In genomic region chr11:20923115-20923514, GRCm38 (mm10) we compare ENCODE assay signal across 16 mouse cellular contexts.
DNase-seq lines count a peak whose midpoint lies in the region; ATAC-seq and TF ChIP-seq lines count a peak whose summit lies in the region.
"Had no signal": no experiment of that assay in that cellular context is flagged by ENCODE, and none has a peak within 500 bp of the region (broad histone marks: within the 10 kb centered on the region; RNA-seq: fewer than 3 reads in every experiment).

No protein-coding gene starts in this region.

- 41% methylated on average over 6 of the region's 6 CpGs for WGBS in embryonic facial prominence, embryonic 12.5 days
- 29% methylated on average over 6 of the region's 6 CpGs for WGBS in hindbrain, embryonic 10.5 days
- WGBS in midbrain, embryonic 12.5 days = 33% methylated on average over 6 of the region's 6 CpGs

- 0 out of 2 replicates have a peak overlapping the region, but pooled peaks have one; percentile 17 for H3K27ac ChIP-seq in embryonic facial prominence, embryonic 12.5 days
- H3K27ac ChIP-seq in hindbrain, embryonic 10.5 days = peak overlapping the region; percentile 43
- peak overlapping the region; percentile 31 for H3K27ac ChIP-seq in midbrain, embryonic 12.5 days (replicated peaks)
- H3K27ac ChIP-seq: kidney, postnatal 0 days; neural tube, embryonic 13.5 days had no signal

- no peak overlapping the region for H3K4me2 ChIP-seq in embryonic facial prominence, embryonic 12.5 days (replicated peaks)
- no peak overlapping the region; the same call in 1 of the 2 replicates for H3K4me2 ChIP-seq in midbrain, embryonic 12.5 days (replicated peaks)
- H3K4me2 ChIP-seq: neural tube, embryonic 13.5 days had no signal

- 0 out of 2 replicates have a peak, but pooled peaks cover 5% of the 10 kb centered on the region for H3K4me1 ChIP-seq in embryonic facial prominence, embryonic 12.5 days
- H3K4me1 ChIP-seq in hindbrain, embryonic 10.5 days (replicated peaks) = peaks cover 33% of the 10 kb centered on the region
- peaks cover 14% of the 10 kb centered on the region for H3K4me1 ChIP-seq in midbrain, embryonic 12.5 days
- H3K4me1 ChIP-seq: neural tube, embryonic 13.5 days had no signal

- H3K27me3 ChIP-seq in embryonic facial prominence, embryonic 12.5 days = no peaks in the 10 kb centered on the region
- no peaks in the 10 kb centered on the region for H3K27me3 ChIP-seq in hindbrain, embryonic 10.5 days (ENCODE audit: insufficient read depth, poor library complexity, severe bottlenecking)
- H3K27me3 ChIP-seq in midbrain, embryonic 12.5 days = no peaks in the 10 kb centered on the region
- H3K27me3 ChIP-seq: neural tube, embryonic 13.5 days had no signal

- no peak for TF ChIP-seq POLR2A in brain, embryonic 14.5 days (IDR thresholded peaks at IDR 0.05; ENCODE audit: borderline replicate concordance, extremely low read depth, insufficient read depth, insufficient read length, poor library complexity, severe bottlenecking)

- no peak overlapping the region for H3K4me3 ChIP-seq in embryonic facial prominence, embryonic 12.5 days
- no peak overlapping the region for H3K4me3 ChIP-seq in hindbrain, embryonic 10.5 days
- no peak overlapping the region for H3K4me3 ChIP-seq in midbrain, embryonic 12.5 days
- H3K4me3 ChIP-seq: neural tube, embryonic 13.5 days had no signal

- H3K36me3 ChIP-seq in embryonic facial prominence, embryonic 12.5 days = no peaks in the 10 kb centered on the region
- H3K36me3 ChIP-seq in hindbrain, embryonic 10.5 days = no peaks in the 10 kb centered on the region
- no peaks in the 10 kb centered on the region for H3K36me3 ChIP-seq in midbrain, embryonic 12.5 days
- H3K36me3 ChIP-seq: G1E; neural tube, embryonic 13.5 days had no signal

- no peak for ATAC-seq in embryonic facial prominence, embryonic 12.5 days (ENCODE audit: insufficient number of reproducible peaks, insufficient read depth, low FRiP score, low TSS enrichment)
- peak; percentile 97 for ATAC-seq in midbrain, embryonic 12.5 days (ENCODE audit: low FRiP score, low read depth)
- ATAC-seq: inflammation-experienced regulatory T-cells, adult 6 months had no signal

- no peak overlapping the region for H3K9ac ChIP-seq in embryonic facial prominence, embryonic 12.5 days
- no peak overlapping the region for H3K9ac ChIP-seq in midbrain, embryonic 12.5 days (replicated peaks)
- H3K9ac ChIP-seq: neural tube, embryonic 13.5 days had no signal

- H3K9me3 ChIP-seq in embryonic facial prominence, embryonic 12.5 days = no peaks in the 10 kb centered on the region
- no peaks in the 10 kb centered on the region for H3K9me3 ChIP-seq in hindbrain, embryonic 10.5 days
- no peaks in the 10 kb centered on the region for H3K9me3 ChIP-seq in midbrain, embryonic 12.5 days
- H3K9me3 ChIP-seq: G1E; neural tube, embryonic 13.5 days had no signal

- peak; percentile 74 for DNase-seq in brain, embryonic 14.5 days (ENCODE audit: low read depth)
- peak; percentile 55 for DNase-seq in hindbrain, embryonic 10.5 days (ENCODE audit: low spot score)
- no peak for DNase-seq in lung, postnatal 25 days (ENCODE audit: low spot score)
- no peak for DNase-seq in spleen, postnatal 14 days (ENCODE audit: low spot score in 2 of 2)
- no peak for DNase-seq in ovary, postnatal 10 days (ENCODE audit: low spot score)
- no peak for DNase-seq in gastrocnemius, postnatal 10 days
- DNase-seq: adrenal gland, postnatal 25 days; gastrocnemius, postnatal 36 days; layer of hippocampus, adult 9-11 months; right cerebral cortex, adult 18-20 months had no signal

- no peak for TF ChIP-seq CTCF in brain, embryonic 14.5 days (IDR thresholded peaks at IDR 0.05; ENCODE audit: borderline replicate concordance, extremely low read depth, insufficient read depth, insufficient read length)

Comparison
In these comparisons a context has a peak if more than half of its experiments do, and no peak if none do; other contexts are left out.
1. DNase-seq: peak in brain, embryonic 14.5 days (single experiment) and hindbrain, embryonic 10.5 days (single experiment); none in lung, postnatal 25 days (single experiment), spleen, postnatal 14 days (0 of 2), ovary, postnatal 10 days (single experiment) and gastrocnemius, postnatal 10 days (single experiment).
2. Peak in every context shown above with its lines, with median percentiles within 50 percentile points of each other: H3K27ac ChIP-seq.